Comparison of ENCODE assay signal across 8 mouse cellular contexts in the genomic region with DNA sequence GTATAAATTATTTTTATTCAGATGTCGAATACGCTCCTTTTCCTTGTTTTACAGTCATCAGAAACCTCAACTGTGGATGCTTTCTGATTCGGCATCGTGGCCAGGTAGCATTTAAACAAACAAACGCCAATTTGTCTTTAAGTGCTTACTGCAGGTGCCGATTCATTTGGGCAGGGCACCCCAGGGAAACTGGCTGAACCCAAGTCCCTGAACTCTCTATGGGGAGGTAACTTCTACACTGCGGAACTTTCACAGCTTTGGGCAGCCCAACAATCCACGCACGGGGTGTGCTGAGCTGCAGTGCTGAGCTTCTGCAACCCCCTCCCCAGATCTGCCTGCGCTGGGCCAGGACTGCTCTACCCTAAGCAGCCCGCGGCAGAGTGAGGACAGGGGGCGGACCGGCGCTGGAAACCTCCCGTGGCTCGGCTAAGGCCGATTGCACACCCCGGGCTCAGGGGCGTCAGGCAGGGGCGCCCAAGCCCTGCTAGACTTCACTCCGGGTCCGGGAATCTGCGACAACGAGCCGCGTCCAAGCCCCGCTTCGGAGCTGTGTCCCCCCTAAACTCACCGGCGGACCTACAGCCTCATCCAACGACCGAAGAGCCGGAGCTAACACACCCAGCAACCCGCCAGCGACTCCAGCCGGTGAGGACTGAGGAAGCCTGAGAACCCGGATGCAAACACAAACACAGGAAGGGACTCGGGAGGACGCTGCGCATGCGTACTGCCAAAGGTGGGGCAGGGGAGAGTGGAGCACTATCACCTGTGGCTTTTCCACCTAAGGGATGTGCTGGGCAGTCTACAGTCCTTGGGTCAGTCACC. TPM values are rescaled to one million over a fixed set of nuclear protein-coding genes. Genes with fewer than 3 reads are reported as not detected.
DNase-seq lines count a peak whose midpoint lies in the region; ATAC-seq and TF ChIP-seq lines count a peak whose summit lies in the region.

A gene (minus strand): TSS at position 701 of the 822 bp plus-strand sequence.

- TF ChIP-seq CTCF in C2C12 (IDR thresholded peaks at IDR 0.05; ENCODE audit: control insufficient read depth, insufficient read depth, insufficient read length): no peak
- peak; percentile 47; the same call in 1 of the 2 replicates for TF ChIP-seq CTCF in brain, embryonic 14.5 days (IDR thresholded peaks at IDR 0.05; ENCODE audit: borderline replicate concordance, extremely low read depth, insufficient read depth, insufficient read length)
- TF ChIP-seq CTCF in kidney, postnatal 0 days (IDR thresholded peaks at IDR 0.05; ENCODE audit: low read depth): peak; percentile 60

- H3K4me3 ChIP-seq in C2C12 (ENCODE audit: insufficient read depth, poor library complexity, severe bottlenecking): peak within 1 kb of the TSS; percentile 25
- peak within 1 kb of the TSS; percentile 70 for H3K4me3 ChIP-seq in heart, embryonic 12.5 days
- H3K4me3 ChIP-seq in kidney, postnatal 0 days (replicated peaks; ENCODE audit: low read depth, low read length): peak within 1 kb of the TSS; percentile 77
- peak within 1 kb of the TSS; percentile 62 for H3K4me3 ChIP-seq in liver, embryonic 11.5 days (ENCODE audit: low read depth, low read length)
- peak within 1 kb of the TSS; percentile 72 for H3K4me3 ChIP-seq in stomach, embryonic 14.5 days (ENCODE audit: low read depth, low read length)

- WGBS in heart, embryonic 12.5 days: 3% methylated on average over 42 of the region's 42 CpGs
- 2% methylated on average over 42 of the region's 42 CpGs for WGBS in kidney, postnatal 0 days
- WGBS in liver, embryonic 11.5 days: 4% methylated on average over 42 of the region's 42 CpGs
- 4% methylated on average over 42 of the region's 42 CpGs for WGBS in stomach, embryonic 14.5 days

- no peaks in the 10 kb centered on the region for H3K79me3 ChIP-seq in C2C12 (ENCODE audit: low read depth)

- TF ChIP-seq POLR2A in brain, embryonic 14.5 days (IDR thresholded peaks at IDR 0.05; ENCODE audit: borderline replicate concordance, extremely low read depth, insufficient read depth, insufficient read length, poor library complexity, severe bottlenecking): peak; percentile 71; the same call in 1 of the 2 replicates

- peak within 1 kb of the TSS; percentile 84 for H3K9ac ChIP-seq in heart, embryonic 12.5 days
- peak within 1 kb of the TSS; percentile 87 for H3K9ac ChIP-seq in kidney, postnatal 0 days (ENCODE audit: low read depth, low read length)
- peak within 1 kb of the TSS; percentile 86 for H3K9ac ChIP-seq in liver, embryonic 11.5 days (ENCODE audit: low read depth, low read length)
- H3K9ac ChIP-seq in stomach, embryonic 14.5 days (replicated peaks; ENCODE audit: low read depth, low read length): peak within 1 kb of the TSS; percentile 84

- H3K4me2 ChIP-seq in heart, embryonic 12.5 days: peak within 1 kb of the TSS; percentile 82
- peak within 1 kb of the TSS; percentile 82 for H3K4me2 ChIP-seq in kidney, postnatal 0 days (ENCODE audit: low read length)
- H3K4me2 ChIP-seq in liver, embryonic 11.5 days: peak within 1 kb of the TSS; percentile 75
- H3K4me2 ChIP-seq in stomach, embryonic 14.5 days (replicated peaks; ENCODE audit: low read depth, low read length): peak within 1 kb of the TSS; percentile 64

- peaks cover 7% of the 10 kb centered on the region; the same call in 1 of the 2 replicates for H3K4me1 ChIP-seq in heart, embryonic 12.5 days (replicated peaks)
- peaks cover 3% of the 10 kb centered on the region; the same call in 1 of the 2 replicates for H3K4me1 ChIP-seq in kidney, postnatal 0 days (replicated peaks; ENCODE audit: insufficient read depth, low read length)
- H3K4me1 ChIP-seq in liver, embryonic 11.5 days (replicated peaks; ENCODE audit: control insufficient read depth, insufficient read depth, low read length): no peaks in the 10 kb centered on the region
- peaks cover 7% of the 10 kb centered on the region; the same call in 1 of the 2 replicates for H3K4me1 ChIP-seq in stomach, embryonic 14.5 days (ENCODE audit: control insufficient read depth, insufficient read depth, low read length)

- H3K27ac ChIP-seq in heart, embryonic 12.5 days (ENCODE audit: poor library complexity, severe bottlenecking): peak within 1 kb of the TSS; percentile 62
- H3K27ac ChIP-seq in kidney, postnatal 0 days: peak within 1 kb of the TSS; percentile 83
- H3K27ac ChIP-seq in liver, embryonic 11.5 days (ENCODE audit: low read depth, low read length): 0 out of 2 replicates have a peak within 1 kb of the TSS, but pooled peaks have one; percentile 59
- peak within 1 kb of the TSS; percentile 79 for H3K27ac ChIP-seq in stomach, embryonic 14.5 days (ENCODE audit: low read length)

- no peaks in the 10 kb centered on the region for H3K9me3 ChIP-seq in heart, embryonic 12.5 days (replicated peaks)
- H3K9me3 ChIP-seq in kidney, postnatal 0 days (replicated peaks; ENCODE audit: low read length): no peaks in the 10 kb centered on the region
- no peaks in the 10 kb centered on the region for H3K9me3 ChIP-seq in liver, embryonic 11.5 days (ENCODE audit: control insufficient read depth, low read length)
- H3K9me3 ChIP-seq in stomach, embryonic 14.5 days (ENCODE audit: control insufficient read depth, low read depth, low read length): no peaks in the 10 kb centered on the region

- no peaks in the 10 kb centered on the region for H3K79me2 ChIP-seq in C2C12 (ENCODE audit: control insufficient read depth, insufficient read depth)

- no peak within 1 kb of the TSS for H3ac ChIP-seq in C2C12 (ENCODE audit: control insufficient read depth, insufficient read length, low read depth)

- peak; percentile 78 for ATAC-seq in erythroid progenitor cell, adult 5-6 weeks (replicated peaks; ENCODE audit: low FRiP score, poor library complexity, severe bottlenecking)
- peak; percentile 92 for ATAC-seq in heart, embryonic 12.5 days (ENCODE audit: insufficient number of reproducible peaks, low FRiP score)
- ATAC-seq in kidney, postnatal 0 days (replicated peaks; ENCODE audit: low FRiP score, low read depth): peak; percentile 97
- ATAC-seq in liver, embryonic 11.5 days (replicated peaks; ENCODE audit: low FRiP score): peak; percentile 96
- ATAC-seq in stomach, embryonic 14.5 days (ENCODE audit: insufficient number of reproducible peaks, insufficient read depth, low FRiP score, low read depth): peak; percentile 95

- DNase-seq in brain, embryonic 14.5 days (ENCODE audit: low read depth): peak; percentile 96
- peak; percentile 97 for DNase-seq in kidney, postnatal 0 days (ENCODE audit: low spot score)
- DNase-seq in liver, embryonic 11.5 days (ENCODE audit: low spot score): peak; percentile 82
- DNase-seq in naive thymus-derived CD4-positive, alpha-beta T cell, adult 2 months (ENCODE audit: low read depth): peak; percentile 87

- no peaks in the 10 kb centered on the region for H3K27me3 ChIP-seq in C2C12 (ENCODE audit: control insufficient read depth, insufficient read depth, insufficient read length)
- no peaks in the 10 kb centered on the region for H3K27me3 ChIP-seq in heart, embryonic 12.5 days (replicated peaks)
- H3K27me3 ChIP-seq in kidney, postnatal 0 days (ENCODE audit: insufficient read depth, low read length): no peaks in the 10 kb centered on the region
- H3K27me3 ChIP-seq in liver, embryonic 11.5 days (replicated peaks; ENCODE audit: control insufficient read depth, insufficient read depth, low read length): no peaks in the 10 kb centered on the region
- H3K27me3 ChIP-seq in stomach, embryonic 14.5 days (ENCODE audit: control insufficient read depth, insufficient read depth, low read length): no peaks in the 10 kb centered on the region

- no peaks in the 10 kb centered on the region for H3K36me3 ChIP-seq in C2C12 (ENCODE audit: control insufficient read depth, insufficient read depth)
- peaks cover 10% of the 10 kb centered on the region for H3K36me3 ChIP-seq in heart, embryonic 12.5 days
- H3K36me3 ChIP-seq in kidney, postnatal 0 days (ENCODE audit: insufficient read depth, low read length): no peaks in the 10 kb centered on the region
- H3K36me3 ChIP-seq in liver, embryonic 11.5 days (ENCODE audit: control insufficient read depth, insufficient read depth, low read length): no peaks in the 10 kb centered on the region
- H3K36me3 ChIP-seq in stomach, embryonic 14.5 days (ENCODE audit: control insufficient read depth, insufficient read depth, low read length): peaks cover 2% of the 10 kb centered on the region; the same call in 1 of the 2 replicates

TF ChIP-seq in C2C12, 6 proteins besides CTCF, POLR2A, EP300 and RAD21:
- TF ChIP-seq CEBPB (IDR thresholded peaks at IDR 0.05; ENCODE audit: low read depth): no peak
- no peak for TF ChIP-seq MYOD1 (IDR thresholded peaks at IDR 0.05; ENCODE audit: control insufficient read depth, insufficient read length, low read depth)
- no peak for TF ChIP-seq MYOG (IDR thresholded peaks at IDR 0.05; ENCODE audit: control insufficient read depth, extremely low read depth, insufficient read length)
- TF ChIP-seq MAX (IDR thresholded peaks at IDR 0.05): no peak

RNA-seq across cellular contexts. Expression of the gene that starts here (rescaled TPM):
- polyA plus RNA-seq in C2C12 (2012; fragmentation: generic; extraction: Trizol): 1.8 TPM
- 16.7 and 19.4 TPM in 2 replicates for polyA plus RNA-seq in brain, embryonic 14.5 days (2012; rRNA removed)
- total RNA-seq in erythroid progenitor cell, adult 5-6 weeks (2015; ENCODE audit: low replicate concordance): 2.1 and 3.2 TPM in 2 replicates
- 0.68 and 5.9 TPM in 2 replicates for total RNA-seq in erythroid progenitor cell, adult 5-6 weeks (2017; ENCODE audit: low replicate concordance)
- 28.0 and 29.8 TPM in 2 replicates for polyA plus RNA-seq in heart, embryonic 12.5 days (2016; fragmentation: Nextera tagmentation; extraction: Ambion mirVana)
- polyA plus RNA-seq in kidney, postnatal 0 days (2015; fragmentation: Nextera tagmentation; extraction: Ambion mirVana): 74.8 and 84.5 TPM in 2 replicates
- polyA plus RNA-seq in liver, embryonic 11.5 days (2014; fragmentation: Nextera tagmentation; extraction: Ambion mirVana): 16.0 and 16.7 TPM in 2 replicates
- 57.1 and 63.8 TPM in 2 replicates for polyA plus RNA-seq in stomach, embryonic 14.5 days (2014; fragmentation: Nextera tagmentation; extraction: Ambion mirVana)

Comparison
In these comparisons a context has a peak if more than half of its experiments do, and no peak if none do; other contexts are left out.
1. Peak in every context shown above with its lines: DNase-seq, ATAC-seq, H3K4me3 ChIP-seq and H3K27ac ChIP-seq.
2. H3K4me3 ChIP-seq: peak in every context shown above with its lines; median percentile 77 in kidney, postnatal 0 days; 72 in stomach, embryonic 14.5 days; 70 in heart, embryonic 12.5 days; 62 in liver, embryonic 11.5 days; 25 in C2C12.